ENCODE assay signal across 17 mouse cellular contexts in the genomic region with DNA sequence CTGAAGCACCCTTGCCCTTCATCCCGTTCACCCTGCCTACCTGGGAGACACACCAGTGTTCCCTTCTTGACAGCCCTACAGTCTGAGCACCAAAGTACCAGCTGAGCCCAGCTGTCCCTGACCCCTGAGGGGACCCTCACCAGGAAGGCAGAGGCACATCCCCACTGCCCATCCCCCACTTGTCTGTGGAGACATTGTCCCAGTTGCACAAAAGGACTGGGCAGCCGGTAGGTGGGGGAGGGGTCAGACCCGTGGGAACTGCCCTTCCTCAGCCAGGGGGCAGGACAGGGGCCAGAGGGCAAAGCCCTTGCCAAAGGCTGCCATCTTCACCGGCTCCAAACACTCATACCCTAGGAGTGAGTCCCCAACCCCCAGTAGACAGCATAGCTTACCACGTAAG. TPM values are rescaled to one million over a fixed set of nuclear protein-coding genes. Genes with fewer than 3 reads are reported as not detected.
DNase-seq lines count a peak whose midpoint lies in the region; ATAC-seq and TF ChIP-seq lines count a peak whose summit lies in the region.
"Had no signal": no experiment of that assay in that cellular context is flagged by ENCODE, and none has a peak within 500 bp of the region (broad histone marks: within the 10 kb centered on the region; RNA-seq: fewer than 3 reads in every experiment).

No protein-coding gene starts in this region.

- TF ChIP-seq CTCF in heart, adult 2 months (IDR thresholded peaks at IDR 0.05) = no peak

- 62% methylated on average over 5 of the region's 5 CpGs for WGBS in heart, adult 2 months
- WGBS in midbrain, embryonic 11.5 days = 13% methylated on average over 5 of the region's 5 CpGs
- 11% methylated on average over 5 of the region's 5 CpGs for WGBS in midbrain, embryonic 15.5 days

- H3K4me1 ChIP-seq in heart, adult 2 months (ENCODE audit: control insufficient read depth, insufficient read depth, low read length) = peaks cover 17% of the 10 kb centered on the region
- peaks cover 36% of the 10 kb centered on the region for H3K4me1 ChIP-seq in midbrain, embryonic 11.5 days (ENCODE audit: control insufficient read depth, insufficient read depth, low read length)
- peaks cover 16% of the 10 kb centered on the region for H3K4me1 ChIP-seq in midbrain, embryonic 15.5 days

- peak overlapping the region; percentile 30; the same call in 1 of the 2 replicates for H3K27ac ChIP-seq in heart, adult 2 months
- peak overlapping the region; percentile 91 for H3K27ac ChIP-seq in midbrain, embryonic 11.5 days (ENCODE audit: low read depth, low read length)
- H3K27ac ChIP-seq in midbrain, embryonic 15.5 days = no peak overlapping the region

- no peaks in the 10 kb centered on the region for H3K36me3 ChIP-seq in heart, adult 2 months (ENCODE audit: control insufficient read depth, insufficient read depth, low read length)
- H3K36me3 ChIP-seq in midbrain, embryonic 11.5 days (ENCODE audit: control insufficient read depth, insufficient read depth, low read length) = no peaks in the 10 kb centered on the region
- H3K36me3 ChIP-seq in midbrain, embryonic 15.5 days (replicated peaks) = no peaks in the 10 kb centered on the region

- TF ChIP-seq POLR2A in heart, adult 2 months (IDR thresholded peaks at IDR 0.05; ENCODE audit: insufficient read depth, low read depth, low read length) = no peak

- no peak overlapping the region for H3K4me3 ChIP-seq in heart, adult 2 months
- H3K4me3 ChIP-seq in midbrain, embryonic 11.5 days (ENCODE audit: low read depth, low read length) = no peak overlapping the region
- no peak overlapping the region for H3K4me3 ChIP-seq in midbrain, embryonic 15.5 days

- TF ChIP-seq EP300 in heart, adult 2 months (IDR thresholded peaks at IDR 0.05; ENCODE audit: insufficient read depth, low read depth, low read length) = no peak

- DNase-seq in heart, adult 2 months = peak in 1 of 2 experiments; percentile 26
- no peak for DNase-seq in heart, postnatal 25 days (ENCODE audit: low spot score)
- DNase-seq in midbrain, embryonic 11.5 days (ENCODE audit: low spot score, missing footprints) = peak; percentile 94
- peak; percentile 66 for DNase-seq in mesoderm, embryonic 11.5 days (ENCODE audit: low read depth, low spot score)
- DNase-seq in lung, adult 18-20 months = no peak
- DNase-seq in spleen, postnatal 36 days (ENCODE audit: low spot score in 2 of 2) = no peak
- DNase-seq: adrenal gland, postnatal 14 days; left cerebral cortex, postnatal 4 days had no signal

- no peaks in the 10 kb centered on the region for H3K9me3 ChIP-seq in midbrain, embryonic 11.5 days (ENCODE audit: control insufficient read depth, low read length)
- no peaks in the 10 kb centered on the region for H3K9me3 ChIP-seq in midbrain, embryonic 15.5 days

- H3K4me2 ChIP-seq in midbrain, embryonic 11.5 days = peak overlapping the region; percentile 30
- H3K4me2 ChIP-seq in midbrain, embryonic 15.5 days = no peak overlapping the region
- H3K4me2 ChIP-seq: hindbrain, embryonic 14.5 days had no signal

- intact Hi-C loops in heart, adult 2 months (cut with DNase I) = no loop called here
- intact Hi-C loops in heart, postnatal 25 days (cut with DNase I) = no loop called here

- H3K9ac ChIP-seq in heart, adult 2 months (ENCODE audit: low read depth, low read length) = no peak overlapping the region
- peak overlapping the region; percentile 30; the same call in 1 of the 2 replicates for H3K9ac ChIP-seq in midbrain, embryonic 11.5 days (ENCODE audit: low read length)
- H3K9ac ChIP-seq in midbrain, embryonic 15.5 days = no peak overlapping the region
- H3K9ac ChIP-seq: hindbrain, embryonic 14.5 days had no signal

- no peaks in the 10 kb centered on the region for H3K79me2 ChIP-seq in heart, adult 2 months (replicated peaks; ENCODE audit: control insufficient read depth, insufficient read depth, low read length)

- H3K27me3 ChIP-seq in heart, adult 2 months (ENCODE audit: control insufficient read depth, insufficient read depth, low read length) = no peaks in the 10 kb centered on the region
- no peaks in the 10 kb centered on the region for H3K27me3 ChIP-seq in midbrain, embryonic 11.5 days (ENCODE audit: control insufficient read depth, insufficient read depth, low read length)
- H3K27me3 ChIP-seq in midbrain, embryonic 15.5 days (replicated peaks) = no peaks in the 10 kb centered on the region

- no peak for ATAC-seq in midbrain, embryonic 11.5 days (ENCODE audit: low FRiP score)
- ATAC-seq in midbrain, embryonic 15.5 days (replicated peaks) = no peak
- no peak for ATAC-seq in cerebellum, adult (ENCODE audit: insufficient number of reproducible peaks, low FRiP score, low TSS enrichment)

RNA-seq across cellular contexts. Expression of a gene that starts 10.8 kb away (rescaled TPM):
- 1 to 10 TPM; 6.2 to 7.4 TPM for total RNA-seq in heart, adult 2 months (2021)
- 10.2 and 11.2 TPM in 2 replicates for polyA plus RNA-seq in heart, adult 2 months (2012; rRNA removed)
- total RNA-seq in heart, postnatal 25 days (2021) = 10 to 100 TPM in 1 of 2 experiments, 1 to 10 TPM in 1; 7.2 to 11.5 TPM
- 60.3 and 63.9 TPM in 2 replicates for polyA plus RNA-seq in midbrain, embryonic 11.5 days (2014; fragmentation: Nextera tagmentation; extraction: Ambion mirVana)
- 15.3 and 18.1 TPM in 2 replicates for polyA plus RNA-seq in midbrain, embryonic 15.5 days (2015; fragmentation: Nextera tagmentation; extraction: Ambion mirVana)

RNA-seq across cellular contexts. Expression of a gene that starts 26.9 kb away (rescaled TPM):
- total RNA-seq in heart, adult 2 months (2021) = 1 to 10 TPM; 4.3 to 4.9 TPM
- polyA plus RNA-seq in heart, adult 2 months (2012; rRNA removed) = 6.8 and 9.4 TPM in 2 replicates
- 1 to 10 TPM; 4.1 to 4.2 TPM for total RNA-seq in heart, postnatal 25 days (2021)
- 1.4 and 1.5 TPM in 2 replicates for polyA plus RNA-seq in midbrain, embryonic 11.5 days (2014; fragmentation: Nextera tagmentation; extraction: Ambion mirVana)
- polyA plus RNA-seq in midbrain, embryonic 15.5 days (2015; fragmentation: Nextera tagmentation; extraction: Ambion mirVana) = 1.9 and 2.0 TPM in 2 replicates

RNA-seq across cellular contexts. Expression of a gene that starts 41.5 kb away (rescaled TPM):
- total RNA-seq in heart, adult 2 months (2021) = 10 to 100 TPM; 37.4 TPM
- polyA plus RNA-seq in heart, adult 2 months (2012; rRNA removed) = 47.0 and 86.7 TPM in 2 replicates
- 10 to 100 TPM; 36.1 to 40.6 TPM for total RNA-seq in heart, postnatal 25 days (2021)
- polyA plus RNA-seq in midbrain, embryonic 11.5 days (2014; fragmentation: Nextera tagmentation; extraction: Ambion mirVana) = 96.4 and 102 TPM in 2 replicates
- polyA plus RNA-seq in midbrain, embryonic 15.5 days (2015; fragmentation: Nextera tagmentation; extraction: Ambion mirVana) = 126 and 129 TPM in 2 replicates

RNA-seq across cellular contexts. Expression of a gene that starts 44.7 kb away (rescaled TPM):
- total RNA-seq in heart, adult 2 months (2021) = not detected
- 0.20 TPM in 1 of 2 replicates, not detected in the other for polyA plus RNA-seq in heart, adult 2 months (2012; rRNA removed)
- total RNA-seq in heart, postnatal 25 days (2021) = not detected
- polyA plus RNA-seq in midbrain, embryonic 11.5 days (2014; fragmentation: Nextera tagmentation; extraction: Ambion mirVana) = not detected in 2 replicates
- not detected in 2 replicates for polyA plus RNA-seq in midbrain, embryonic 15.5 days (2015; fragmentation: Nextera tagmentation; extraction: Ambion mirVana)
- total RNA-seq: adrenal gland, postnatal 14 days; granulocyte monocyte progenitor cell, adult 5-6 weeks; layer of hippocampus, postnatal 10 days; left cerebral cortex, postnatal 4 days; monocyte, adult 5-6 weeks had no signal
- polyA plus RNA-seq: C2C12; hindbrain, embryonic 14.5 days; liver, embryonic 16.5 days; thymus, postnatal 0 days had no signal

RNA-seq across cellular contexts. Expression of a gene that starts 48.8 kb away (rescaled TPM):
- not detected for total RNA-seq in heart, adult 2 months (2021)
- polyA plus RNA-seq in heart, adult 2 months (2012; rRNA removed) = 0.21 TPM in 1 of 2 replicates, not detected in the other
- total RNA-seq in heart, postnatal 25 days (2021) = not detected
- 0.94 TPM in 1 of 2 replicates, not detected in the other for polyA plus RNA-seq in midbrain, embryonic 11.5 days (2014; fragmentation: Nextera tagmentation; extraction: Ambion mirVana)
- 0.43 and 0.78 TPM in 2 replicates for polyA plus RNA-seq in midbrain, embryonic 15.5 days (2015; fragmentation: Nextera tagmentation; extraction: Ambion mirVana)
- total RNA-seq: adrenal gland, postnatal 14 days; granulocyte monocyte progenitor cell, adult 5-6 weeks; layer of hippocampus, postnatal 10 days; left cerebral cortex, postnatal 4 days; monocyte, adult 5-6 weeks had no signal
- polyA plus RNA-seq: C2C12; hindbrain, embryonic 14.5 days; liver, embryonic 16.5 days had no signal

Comparison
In these comparisons a context has a peak if more than half of its experiments do, and no peak if none do; other contexts are left out.
1. DNase-seq: peak in midbrain, embryonic 11.5 days (single experiment) and mesoderm, embryonic 11.5 days (single experiment); none in heart, postnatal 25 days (single experiment), lung, adult 18-20 months (0 of 2) and spleen, postnatal 36 days (0 of 2).